18 mouse cellular contexts compared by ENCODE assay signal in genomic region chrX:13239455-13239854, GRCm38 (mm10). TPM values are rescaled to one million over a fixed set of nuclear protein-coding genes. Genes with fewer than 3 reads are reported as not detected.
DNase-seq lines count a peak whose midpoint lies in the region; TF ChIP-seq lines count a peak whose summit lies in the region.
"Had no signal": no experiment of that assay in that cellular context is flagged by ENCODE, and none has a peak within 500 bp of the region (broad histone marks: within the 10 kb centered on the region; RNA-seq: fewer than 3 reads in every experiment).

No protein-coding gene starts in this region.

- in situ Hi-C loops in ES-E14 (cut with MboI; ENCODE audit: low sequenced_read_pairs in 2 of 2, unreplicated experiment in 2 of 2) = loop anchor here (25.0 kb wide), 2 partner anchors 223 to 423 kb away; partner anchors contain the start of genes Gpr82 (in 2 of the 2) and Nyx (in 2 of the 2)

- H3K36me3 ChIP-seq in ES-Bruce4 (ENCODE audit: control insufficient read depth, insufficient read depth, low read length, poor library complexity, severe bottlenecking) = no peaks in the 10 kb centered on the region
- no peaks in the 10 kb centered on the region for H3K36me3 ChIP-seq in ES-E14 (ENCODE audit: control insufficient read depth, insufficient read depth, low read length, poor library complexity, severe bottlenecking)
- H3K36me3 ChIP-seq in myocyte (ENCODE audit: control insufficient read depth, insufficient read depth) = no peaks in the 10 kb centered on the region
- H3K36me3 ChIP-seq: embryonic facial prominence, embryonic 10.5 days; embryonic facial prominence, embryonic 12.5 days; forebrain, embryonic 10.5 days; forebrain, embryonic 12.5 days had no signal

- H3ac ChIP-seq in myocyte (ENCODE audit: control insufficient read depth, insufficient read length) = no peak overlapping the region

- H3K9me3 ChIP-seq in ES-Bruce4 (replicated peaks; ENCODE audit: control insufficient read depth, insufficient read depth, low read length, poor library complexity, severe bottlenecking) (no peaks in the 10 kb centered on the region), ES-E14 (ENCODE audit: control insufficient read depth, insufficient read depth, low read depth, low read length) (no peaks in the 10 kb centered on the region)
- H3K9me3 ChIP-seq: embryonic facial prominence, embryonic 10.5 days; embryonic facial prominence, embryonic 12.5 days; forebrain, embryonic 10.5 days; forebrain, embryonic 12.5 days had no signal

- no peak for TF ChIP-seq CTCF in ES-Bruce4 (IDR thresholded peaks at IDR 0.05; ENCODE audit: low read depth, low read length)

- no peak overlapping the region for H3K4me2 ChIP-seq in myocyte (ENCODE audit: low read depth)
- H3K4me2 ChIP-seq: embryonic facial prominence, embryonic 12.5 days; forebrain, embryonic 12.5 days had no signal

- no peak for TF ChIP-seq EP300 in ES-Bruce4 (IDR thresholded peaks at IDR 0.05; ENCODE audit: insufficient read depth, low read depth, low read length)

- peaks cover 6% of the 10 kb centered on the region for H3K4me1 ChIP-seq in ES-Bruce4 (ENCODE audit: control insufficient read depth, insufficient read depth, low read length)
- peaks cover 2 to 3% of the 10 kb centered on the region in 2 experiments; a peak in 1 of 4 replicates for H3K4me1 ChIP-seq in ES-E14 (ENCODE audit: control insufficient read depth in 2 of 2, insufficient read depth in 2 of 2, low read length in 2 of 2, poor library complexity in 1 of 2)
- H3K4me1 ChIP-seq: embryonic facial prominence, embryonic 12.5 days had no signal

- H3K27me3 ChIP-seq in ES-Bruce4 (ENCODE audit: control insufficient read depth, insufficient read depth, low read length, poor library complexity, severe bottlenecking) (no peaks in the 10 kb centered on the region), myocyte (ENCODE audit: control insufficient read depth, insufficient read depth, insufficient read length) (no peaks in the 10 kb centered on the region)

- H3K27ac ChIP-seq in ES-Bruce4 (ENCODE audit: insufficient read depth, low read length) (peak overlapping the region; percentile 64; the same call in 1 of the 2 replicates), ES-E14 (ENCODE audit: insufficient read depth, low read depth, low read length, poor library complexity, severe bottlenecking) (peak overlapping the region; percentile 31; the same call in 1 of the 2 replicates)
- H3K27ac ChIP-seq: embryonic facial prominence, embryonic 10.5 days; embryonic facial prominence, embryonic 12.5 days; forebrain, embryonic 12.5 days had no signal

- no peak overlapping the region for H3K9ac ChIP-seq in ES-Bruce4 (ENCODE audit: low read depth, poor library complexity, severe bottlenecking)
- H3K9ac ChIP-seq in ES-E14 (ENCODE audit: insufficient read depth, low read depth, low read length, poor library complexity, severe bottlenecking) = peak overlapping the region; percentile 17; the same call in 1 of the 2 replicates
- H3K9ac ChIP-seq: embryonic facial prominence, embryonic 12.5 days; forebrain, embryonic 12.5 days had no signal

- DNase-seq in heart, adult 11 months = peak; percentile 63
- DNase-seq in heart, adult 18-20 months = no peak
- no peak for DNase-seq in ES-E14 (ENCODE audit: low read depth, low spot score)
- DNase-seq in frontal cortex, postnatal 36 days (ENCODE audit: low spot score in 2 of 2) = no peak
- DNase-seq in left cerebral cortex, adult 11 months (ENCODE audit: low spot score) = no peak
- DNase-seq: adrenal gland, adult 2 months; adrenal gland, postnatal 10 days; adrenal gland, postnatal 25 days; cerebellum, adult 11 months; cerebellum, adult 2 months; cerebellum, adult 9-10 months; cerebellum, postnatal 36 days had no signal

- TF ChIP-seq POLR2A in ES-Bruce4 (IDR thresholded peaks at IDR 0.05; ENCODE audit: insufficient read depth, low read length) = no peak
- TF ChIP-seq POLR2A in myocyte (IDR thresholded peaks at IDR 0.05; ENCODE audit: insufficient read length, low read depth) = no peak

- no peak overlapping the region for H3K4me3 ChIP-seq in ES-Bruce4 (ENCODE audit: low read depth, low read length)
- no peak overlapping the region for H3K4me3 ChIP-seq in ES-E14 (ENCODE audit: insufficient read depth in 1 of 2, low read depth in 1 of 2, low read length in 2 of 2, poor library complexity in 1 of 2, severe bottlenecking in 1 of 2)
- H3K4me3 ChIP-seq in myocyte = no peak overlapping the region
- H3K4me3 ChIP-seq: embryonic facial prominence, embryonic 10.5 days; embryonic facial prominence, embryonic 12.5 days; forebrain, embryonic 10.5 days; forebrain, embryonic 12.5 days had no signal

- no peaks in the 10 kb centered on the region for H3K79me2 ChIP-seq in myocyte (ENCODE audit: control insufficient read depth, insufficient read depth)

TF ChIP-seq in ES-E14, 5 proteins besides CTCF, POLR2A, EP300 and RAD21:
- TF ChIP-seq ZNF384 (IDR thresholded peaks at IDR 0.05; ENCODE audit: low read depth, low read length) (no peak), CHD2 (IDR thresholded peaks at IDR 0.05; ENCODE audit: low read depth, low read length) (no peak), ZC3H11A (IDR thresholded peaks at IDR 0.05; ENCODE audit: borderline replicate concordance, low read depth, low read length) (no peak), HCFC1 (IDR thresholded peaks at IDR 0.05; ENCODE audit: borderline replicate concordance, insufficient read depth, low read length) (no peak), MAFK (IDR thresholded peaks at IDR 0.05; ENCODE audit: insufficient read depth, low read depth, low read length) (no peak)

TF ChIP-seq in myocyte, 11 proteins besides CTCF, POLR2A, EP300 and RAD21:
- peak in 2 of 3 experiments; percentile 29 to 74 for TF ChIP-seq MYOD1 (IDR thresholded peaks at IDR 0.05; ENCODE audit: control insufficient read depth in 1 of 3, insufficient read length in 2 of 3, low read depth in 2 of 3)
- no peak for TF ChIP-seq E2F4 (IDR thresholded peaks at IDR 0.05; ENCODE audit: insufficient read depth)
- peak in 1 of 3 experiments; percentile 76 for TF ChIP-seq MYOG (IDR thresholded peaks at IDR 0.05; ENCODE audit: control insufficient read depth in 1 of 3, insufficient read depth in 1 of 3, insufficient read length in 2 of 3, low read depth in 2 of 3)

RNA-seq across cellular contexts. Expression of gene Ddx3x, which starts 41.3 kb away (rescaled TPM):
- total RNA-seq in heart, adult 18-20 months (2021) = 100 to 1,000 TPM in 1 of 2 experiments, 10 to 100 TPM in 1; 95.5 to 185 TPM
- 453 and 486 TPM in 2 replicates for polyA plus RNA-seq in ES-Bruce4 (2011; ENCODE audit: insufficient read depth, insufficient read length, low read depth, missing spikeins)
- 191 and 253 TPM in 2 replicates for total RNA-seq in ES-E14 (2012; rRNA removed)
- 38.9 TPM for polyA plus RNA-seq in myocyte (2012; fragmentation: generic; extraction: Trizol)
